Mouse (Mus musculus): ENCODE measurements around the gene Fto. TPM values are rescaled to one million over a fixed set of nuclear protein-coding genes. Genes with fewer than 3 reads are reported as not detected.
A peak's percentile ranks its signal among the peaks of the same experiment; 100 is the strongest.

The Fto gene
- total RNA-seq, 2 experiments from 2014 or later = 65.9 to 67.1 TPM

GRCm38 (mm10) chr8:91538109-91538508, 224.8 kb downstream of the Fto start:
- intact Hi-C loops (cut with DNase I) = loop anchor here (10.0 kb wide), 1 partner anchor 427 kb away; no protein-coding TSS in a partner anchor
- DNase-seq (ENCODE audit: low spot score) = no peak

- intact Hi-C loops (cut with DNase I) = loop anchor here (10.0 kb wide), 1 partner anchor 426 kb away; no protein-coding TSS in a partner anchor
- DNase-seq (ENCODE audit: low spot score) = no peak
These were observed 225.6 kb downstream of the Fto start for GRCm38 (mm10) chr8:91538892-91539291.

- DNase-seq (ENCODE audit: low spot score) = no peak
- intact Hi-C loops (cut with DNase I) = loop anchor here (10.0 kb wide), 1 partner anchor 425 kb away; no protein-coding TSS in a partner anchor
These were observed 226.3 kb downstream of the Fto start for GRCm38 (mm10) chr8:91539586-91539985.

- intact Hi-C loops (cut with DNase I) = no loop called here
- no peak for DNase-seq (ENCODE audit: low spot score)
These were observed 227.9 kb downstream of the Fto start for GRCm38 (mm10) chr8:91541229-91541628.

- intact Hi-C loops (cut with DNase I) = no loop called here
- DNase-seq (ENCODE audit: low spot score) = no peak
These were observed 232.2 kb downstream of the Fto start for GRCm38 (mm10) chr8:91545561-91545960.

GRCm38 (mm10) chr8:91546599-91546998, 233.3 kb downstream of the Fto start:
- no peak for DNase-seq (ENCODE audit: low spot score)
- intact Hi-C loops (cut with DNase I) = no loop called here

GRCm38 (mm10) chr8:91550131-91550530, 236.8 kb downstream of the Fto start:
- intact Hi-C loops (cut with DNase I) = no loop called here
- no peak for DNase-seq (ENCODE audit: low spot score)

GRCm38 (mm10) chr8:91551166-91551765, 237.9 kb downstream of the Fto start:
- intact Hi-C loops (cut with DNase I) = no loop called here
- DNase-seq (ENCODE audit: low spot score) = no peak

- peak; percentile 33 for DNase-seq (ENCODE audit: low spot score)
- intact Hi-C loops (cut with DNase I) = no loop called here
These were observed 238.6 kb downstream of the Fto start for GRCm38 (mm10) chr8:91551775-91552538.

GRCm38 (mm10) chr8:91552635-91553034, 239.3 kb downstream of the Fto start:
- intact Hi-C loops (cut with DNase I) = no loop called here
- no peak for DNase-seq (ENCODE audit: low spot score)

GRCm38 (mm10) chr8:91553387-91553786, 240.1 kb downstream of the Fto start:
- no peak for DNase-seq (ENCODE audit: low spot score)
- intact Hi-C loops (cut with DNase I) = no loop called here

- DNase-seq (ENCODE audit: low spot score) = no peak
- intact Hi-C loops (cut with DNase I) = no loop called here
These were observed 243.8 kb downstream of the Fto start for GRCm38 (mm10) chr8:91557041-91557587.

- no peak for DNase-seq (ENCODE audit: low spot score)
- intact Hi-C loops (cut with DNase I) = no loop called here
These were observed 245.1 kb downstream of the Fto start for GRCm38 (mm10) chr8:91558408-91558807.

- intact Hi-C loops (cut with DNase I) = loop anchor here (10.0 kb wide), 1 partner anchor 65 kb away; no protein-coding TSS in a partner anchor
- DNase-seq (ENCODE audit: low spot score) = no peak
These were observed 246.8 kb downstream of the Fto start for GRCm38 (mm10) chr8:91560017-91560591.

GRCm38 (mm10) chr8:91561241-91561640, 247.9 kb downstream of the Fto start:
- intact Hi-C loops (cut with DNase I) = loop anchor here (10.0 kb wide), 1 partner anchor 64 kb away; no protein-coding TSS in a partner anchor

GRCm38 (mm10) chr8:91562600-91562999, 249.3 kb downstream of the Fto start:
- intact Hi-C loops (cut with DNase I) = loop anchor here (10.0 kb wide), 1 partner anchor 62 kb away; no protein-coding TSS in a partner anchor
- no peak for DNase-seq (ENCODE audit: low spot score)

More at GRCm38 (mm10) chr8:91561241-91561640, 247.9 kb downstream of the Fto start:
- no peak for DNase-seq (ENCODE audit: low spot score)

- intact Hi-C loops (cut with DNase I) = loop anchor here (10.0 kb wide), 1 partner anchor 61 kb away; no protein-coding TSS in a partner anchor
- DNase-seq (ENCODE audit: low spot score) = no peak
These were observed 250.0 kb downstream of the Fto start for GRCm38 (mm10) chr8:91563326-91563725.

GRCm38 (mm10) chr8:91565869-91566502, 252.7 kb downstream of the Fto start:
- intact Hi-C loops (cut with DNase I) = loop anchor here (10.0 kb wide), 1 partner anchor 59 kb away; no protein-coding TSS in a partner anchor
- DNase-seq (ENCODE audit: low spot score) = no peak

- intact Hi-C loops (cut with DNase I) = loop anchor here (10.0 kb wide), 1 partner anchor 58 kb away; no protein-coding TSS in a partner anchor
- DNase-seq (ENCODE audit: low spot score) = no peak
These were observed 253.2 kb downstream of the Fto start for GRCm38 (mm10) chr8:91566503-91566869.

GRCm38 (mm10) chr8:91569874-91570273, 256.5 kb downstream of the Fto start:
- DNase-seq (ENCODE audit: low spot score) = no peak
- intact Hi-C loops (cut with DNase I) = loop anchor here (10.0 kb wide), 1 partner anchor 55 kb away; no protein-coding TSS in a partner anchor

All from heart, postnatal 25 days (tissue).